Comparison of ENCODE assay signal across 10 mouse cellular contexts in genomic region chr2:68406571-68407074, GRCm38 (mm10).
A peak's percentile ranks its signal among the peaks of the same experiment; 100 is the strongest.
DNase-seq lines count a peak whose midpoint lies in the region; ATAC-seq and TF ChIP-seq lines count a peak whose summit lies in the region.
"Had no signal": no experiment of that assay in that cellular context is flagged by ENCODE, and none has a peak within 500 bp of the region (broad histone marks: within the 10 kb centered on the region; RNA-seq: fewer than 3 reads in every experiment).

No protein-coding gene starts in this region.

- no peaks in the 10 kb centered on the region for H3K9me3 ChIP-seq in heart, embryonic 10.5 days
- no peaks in the 10 kb centered on the region for H3K9me3 ChIP-seq in lung, embryonic 14.5 days (ENCODE audit: low read depth, low read length)
- no peaks in the 10 kb centered on the region for H3K9me3 ChIP-seq in hindbrain, embryonic 13.5 days
- no peaks in the 10 kb centered on the region for H3K9me3 ChIP-seq in midbrain, embryonic 16.5 days (replicated peaks; ENCODE audit: control insufficient read depth, low read length, poor library complexity, severe bottlenecking)

- H3K4me3 ChIP-seq in heart, embryonic 10.5 days: no peak overlapping the region
- H3K4me3 ChIP-seq in heart, adult 2 months: no peak overlapping the region
- no peak overlapping the region for H3K4me3 ChIP-seq in lung, embryonic 14.5 days (ENCODE audit: low read depth, low read length)
- H3K4me3 ChIP-seq in hindbrain, embryonic 13.5 days: no peak overlapping the region
- no peak overlapping the region for H3K4me3 ChIP-seq in midbrain, embryonic 16.5 days (ENCODE audit: low read depth, low read length)

- intact Hi-C loops in heart, adult 2 months (cut with DNase I): no loop called here

- H3K27me3 ChIP-seq in heart, embryonic 10.5 days (ENCODE audit: insufficient read depth, poor library complexity, severe bottlenecking): no peaks in the 10 kb centered on the region
- no peaks in the 10 kb centered on the region for H3K27me3 ChIP-seq in heart, adult 2 months (ENCODE audit: control insufficient read depth, insufficient read depth, low read length)
- H3K27me3 ChIP-seq in lung, embryonic 14.5 days (ENCODE audit: insufficient read depth, low read length): no peaks in the 10 kb centered on the region
- no peaks in the 10 kb centered on the region for H3K27me3 ChIP-seq in hindbrain, embryonic 13.5 days
- no peaks in the 10 kb centered on the region for H3K27me3 ChIP-seq in midbrain, embryonic 16.5 days (ENCODE audit: control insufficient read depth, insufficient read depth, low read depth, low read length)

- no peak overlapping the region for H3K9ac ChIP-seq in heart, adult 2 months (ENCODE audit: low read depth, low read length)
- H3K9ac ChIP-seq in lung, embryonic 14.5 days: no peak overlapping the region
- no peak overlapping the region for H3K9ac ChIP-seq in hindbrain, embryonic 13.5 days
- H3K9ac ChIP-seq in midbrain, embryonic 16.5 days (ENCODE audit: low read depth, low read length): no peak overlapping the region

- no peak for DNase-seq in heart, embryonic 10.5 days (ENCODE audit: low spot score)
- no peak for DNase-seq in heart, adult 2 months
- peak; percentile 55 for DNase-seq in lung, embryonic 14.5 days
- DNase-seq in lung, postnatal 25 days (ENCODE audit: low spot score): no peak
- DNase-seq in testis, postnatal 10 days (ENCODE audit: low spot score): no peak
- no peak for DNase-seq in B cell, adult 2 months
- DNase-seq: heart, postnatal 14 days; thymus, adult 18-20 months had no signal

- no peak for TF ChIP-seq CTCF in heart, adult 2 months (IDR thresholded peaks at IDR 0.05)
- no peak for TF ChIP-seq CTCF in lung, embryonic 14.5 days (IDR thresholded peaks at IDR 0.05; ENCODE audit: low read depth)

- H3K27ac ChIP-seq in heart, embryonic 10.5 days: peak overlapping the region; percentile 80
- H3K27ac ChIP-seq in heart, adult 2 months: no peak overlapping the region; the same call in 1 of the 2 replicates
- peak overlapping the region; percentile 79 for H3K27ac ChIP-seq in lung, embryonic 14.5 days (ENCODE audit: low read depth)
- peak overlapping the region; percentile 20; the same call in 1 of the 2 replicates for H3K27ac ChIP-seq in hindbrain, embryonic 13.5 days
- no peak overlapping the region for H3K27ac ChIP-seq in midbrain, embryonic 16.5 days (ENCODE audit: low read length)

- TF ChIP-seq POLR2A in heart, adult 2 months (IDR thresholded peaks at IDR 0.05; ENCODE audit: insufficient read depth, low read depth, low read length): no peak

- TF ChIP-seq EP300 in heart, adult 2 months (IDR thresholded peaks at IDR 0.05; ENCODE audit: insufficient read depth, low read depth, low read length): no peak

- 0 out of 2 replicates have a peak, but pooled peaks cover 4% of the 10 kb centered on the region for H3K36me3 ChIP-seq in heart, embryonic 10.5 days
- peaks cover 8% of the 10 kb centered on the region for H3K36me3 ChIP-seq in heart, adult 2 months (ENCODE audit: control insufficient read depth, insufficient read depth, low read length)
- no peaks in the 10 kb centered on the region for H3K36me3 ChIP-seq in lung, embryonic 14.5 days (ENCODE audit: insufficient read depth)
- H3K36me3 ChIP-seq in hindbrain, embryonic 13.5 days: no peaks in the 10 kb centered on the region
- no peaks in the 10 kb centered on the region for H3K36me3 ChIP-seq in midbrain, embryonic 16.5 days (ENCODE audit: control insufficient read depth, insufficient read depth, low read length)

- no peak overlapping the region for H3K4me2 ChIP-seq in lung, embryonic 14.5 days
- no peak overlapping the region for H3K4me2 ChIP-seq in hindbrain, embryonic 13.5 days
- H3K4me2 ChIP-seq in midbrain, embryonic 16.5 days (ENCODE audit: low read length): peak overlapping the region; percentile 19; the same call in 1 of the 2 replicates

- ATAC-seq in lung, embryonic 14.5 days (ENCODE audit: insufficient read depth): no peak
- ATAC-seq in hindbrain, embryonic 13.5 days (ENCODE audit: low FRiP score): no peak
- no peak for ATAC-seq in midbrain, embryonic 16.5 days

- 38% methylated on average over 12 of the region's 12 CpGs for WGBS in heart, embryonic 10.5 days
- 60% methylated on average over 12 of the region's 12 CpGs for WGBS in heart, adult 2 months
- 26% methylated on average over 12 of the region's 12 CpGs for WGBS in lung, embryonic 14.5 days
- WGBS in hindbrain, embryonic 13.5 days: 20% methylated on average over 12 of the region's 12 CpGs
- 13% methylated on average over 12 of the region's 12 CpGs for WGBS in midbrain, embryonic 16.5 days

- no peaks in the 10 kb centered on the region for H3K79me2 ChIP-seq in heart, adult 2 months (replicated peaks; ENCODE audit: control insufficient read depth, insufficient read depth, low read length)

- H3K4me1 ChIP-seq in heart, embryonic 10.5 days: peaks cover 72% of the 10 kb centered on the region
- peaks cover 9% of the 10 kb centered on the region for H3K4me1 ChIP-seq in heart, adult 2 months (ENCODE audit: control insufficient read depth, insufficient read depth, low read length)
- H3K4me1 ChIP-seq in lung, embryonic 14.5 days (ENCODE audit: insufficient read depth): peaks cover 28% of the 10 kb centered on the region
- peaks cover 71% of the 10 kb centered on the region for H3K4me1 ChIP-seq in hindbrain, embryonic 13.5 days (replicated peaks)
- H3K4me1 ChIP-seq in midbrain, embryonic 16.5 days (ENCODE audit: control insufficient read depth, insufficient read depth, low read length): peaks cover 23% of the 10 kb centered on the region

Comparison
In these comparisons a context has a peak if more than half of its experiments do, and no peak if none do; other contexts are left out.
1. H3K27ac ChIP-seq: peak in heart, embryonic 10.5 days (single experiment), lung, embryonic 14.5 days (single experiment) and hindbrain, embryonic 13.5 days (single experiment); none in heart, adult 2 months (single experiment) and midbrain, embryonic 16.5 days (single experiment).